Mouse (Mus musculus) kidney, embryonic 16.5 days (tissue): Measurements from ENCODE around the gene Col13a1. TPM values are rescaled to one million over a fixed set of nuclear protein-coding genes. Genes with fewer than 3 reads are reported as not detected.
A peak's percentile ranks its signal among the peaks of the same experiment; 100 is the strongest.

ENCODE experiments used
- ATAC-seq: fragments of 200-750 bp; cut with Nextera tagmentation; 2 replicates; pipeline ENCODE4 v1.8.0; 2017; ENCODE audit warnings: moderate TSS enrichment; ENCODE audit not compliant: low FRiP score, low TSS enrichment
- H3K27ac ChIP-seq: fragments of 300-500 bp; sonication (generic); 2 replicates; pipeline ENCODE4 v1.5.1; 2014; ENCODE audit warnings: low read length
- H3K27me3 ChIP-seq: fragments of 300-500 bp; sonication (generic); 2 replicates; pipeline ENCODE4 v1.6.1; 2014; ENCODE audit warnings: low read length, control low read depth, mixed read lengths; ENCODE audit not compliant: insufficient read depth
- H3K36me3 ChIP-seq: fragments of 300-500 bp; sonication (generic); 2 replicates; pipeline ENCODE4 v1.6.1; 2014; ENCODE audit warnings: low read length, control low read depth, mixed read lengths; ENCODE audit not compliant: insufficient read depth
- H3K4me1 ChIP-seq: fragments of 300-500 bp; sonication (generic); 2 replicates; pipeline ENCODE4 v1.6.1; 2014; ENCODE audit warnings: low read length, control low read depth, mixed read lengths; ENCODE audit not compliant: insufficient read depth
- H3K4me2 ChIP-seq: fragments of 300-500 bp; sonication (generic); replicated peaks from 2 replicates; pipeline ENCODE4 v1.6.1; 2014; ENCODE audit warnings: low read depth, low read length
- H3K4me3 ChIP-seq: fragments of 300-500 bp; sonication (generic); 2 replicates; pipeline ENCODE4 v1.5.1; 2014; ENCODE audit warnings: mild to moderate bottlenecking, low read length
- H3K9ac ChIP-seq: fragments of 300-500 bp; sonication (generic); replicated peaks from 2 replicates; pipeline ENCODE4 v1.6.1; 2014; ENCODE audit warnings: low read length
- H3K9me3 ChIP-seq: fragments of 300-500 bp; sonication (generic); 2 replicates; pipeline ENCODE4 v1.6.1; 2016; ENCODE audit warnings: low read length, control low read depth
- WGBS: fragments of 180-500 bp; shearing (Covaris S2); extraction: QIAGEN DNeasy Blood & Tissue Kit; methylation state at CpG from one replicate; pipeline ENCODE4 v1.1.7; 2014; 5-methylcytosine and 5-hydroxymethylcytosine counted together
- polyA plus RNA-seq: library from polyadenylated mRNA; unstranded; fragments of >200 nt; fragmentation: Nextera tagmentation; extraction: Ambion mirVana; gene quantifications from 2 replicates; pipeline ENCODE4 v1.2.1, GENCODE M21; 2015

Gene Col13a1
- polyA plus RNA-seq: 6.7 and 6.8 TPM in 2 replicates

DNA sequence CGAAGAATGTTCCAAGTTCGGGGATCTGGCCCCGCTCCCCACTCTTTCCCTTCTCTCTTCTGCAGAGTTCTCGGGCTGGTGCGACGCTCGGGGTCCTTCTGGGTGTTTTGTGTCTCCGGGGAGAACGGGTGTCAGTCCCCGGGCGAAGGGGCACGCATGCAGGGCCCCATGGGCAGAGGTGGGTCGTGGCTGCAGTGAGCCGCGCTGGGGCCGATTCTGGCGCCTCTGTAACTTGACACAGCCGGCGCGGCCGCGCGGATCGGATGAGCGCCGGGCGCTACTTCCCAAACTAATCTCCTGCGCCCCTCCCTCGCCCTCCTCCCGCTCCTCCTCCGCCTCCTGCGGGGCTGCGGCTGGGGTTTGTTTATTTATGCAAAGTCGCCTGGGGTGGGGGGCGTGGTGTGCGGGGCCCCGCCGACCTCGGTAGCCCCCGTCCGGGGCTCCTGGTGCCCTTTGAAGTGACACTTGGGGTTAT is at the start of gene Col13a1:
Gene Col13a1 (minus strand): TSS at position 243 of the 475 bp plus-strand sequence.
- peaks cover 19% of the 10 kb centered on the region for H3K27me3 ChIP-seq
- H3K36me3 ChIP-seq: no peaks in the 10 kb centered on the region
- 0 out of 2 replicates have a peak within 1 kb of the TSS, but pooled peaks have one; percentile 13 for H3K27ac ChIP-seq
- no peaks in the 10 kb centered on the region for H3K9me3 ChIP-seq
- peak within 1 kb of the TSS; percentile 56 for H3K4me3 ChIP-seq
- peak within 1 kb of the TSS; percentile 64 for H3K9ac ChIP-seq
- peak within 1 kb of the TSS; percentile 85 for H3K4me2 ChIP-seq
- peaks cover 31% of the 10 kb centered on the region for H3K4me1 ChIP-seq
- WGBS: under 1% methylated on average over 27 of the region's 41 CpGs
- peak; percentile 57 for ATAC-seq

DNA sequence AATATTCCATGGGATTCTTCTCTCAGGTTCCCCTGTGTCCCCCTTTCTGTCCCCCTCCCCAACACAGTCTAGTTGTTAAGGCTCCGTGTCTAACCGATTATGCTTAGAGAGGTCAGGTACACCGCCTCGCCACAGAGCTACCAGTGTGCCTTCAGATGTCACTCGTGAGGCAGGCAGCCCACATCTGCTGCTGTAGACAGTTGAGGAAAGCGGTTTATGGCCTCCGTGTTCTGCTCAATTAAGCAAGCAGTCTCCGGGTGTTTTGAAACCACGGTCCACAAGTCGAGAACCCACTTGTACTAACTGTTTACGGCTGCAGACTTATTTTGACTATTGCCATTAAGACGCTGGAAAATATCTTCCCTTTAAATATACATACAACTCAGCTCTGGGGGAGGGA is 48.8 kb upstream of the Col13a1 start:
- Histone ChIP-seq H3K4me2 (peak overlapping the region; percentile 10; the same call in 1 of the 2 replicates), H3K27me3 (peaks cover 4% of the 10 kb centered on the region; the same call in 1 of the 2 replicates)

DNA sequence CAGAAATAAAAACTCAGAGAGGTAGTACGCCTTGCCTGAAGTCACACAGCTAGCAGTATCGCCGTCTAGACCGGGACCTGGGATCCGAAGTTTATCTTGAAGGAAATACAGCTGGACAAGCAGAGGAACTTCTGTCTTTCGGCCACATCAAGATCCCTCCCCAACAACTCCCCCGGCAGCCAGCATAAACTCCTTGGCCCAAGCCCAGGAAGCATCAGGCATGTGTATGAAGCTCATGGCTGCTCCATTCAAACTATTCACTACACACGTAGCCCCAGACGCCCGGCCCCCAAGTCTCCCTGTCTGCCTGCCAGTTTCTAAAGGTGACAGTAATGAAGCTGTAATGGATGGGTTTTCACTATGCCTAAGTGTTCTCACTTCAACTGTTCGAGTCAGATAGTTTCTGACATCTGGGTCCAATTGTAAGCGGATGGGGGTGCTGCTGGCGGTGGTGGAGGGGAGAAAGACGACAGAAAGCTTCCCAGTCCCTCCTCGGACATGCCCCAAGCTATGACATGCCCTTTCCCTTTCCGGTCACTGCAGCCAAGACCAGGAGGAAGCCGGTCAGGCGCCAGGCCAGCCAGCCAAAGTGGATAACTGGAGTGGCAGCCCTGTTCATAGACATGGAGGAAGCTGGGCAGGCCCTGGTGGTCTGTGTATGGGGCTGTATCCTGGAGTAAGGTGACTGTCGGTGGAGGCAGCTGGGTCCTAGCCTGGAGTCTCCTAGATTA is 45.1 kb upstream of the Col13a1 start:
- Histone ChIP-seq H3K4me2 (no peak overlapping the region), H3K4me1 (peaks cover 35% of the 10 kb centered on the region), H3K4me3 (no peak overlapping the region), H3K27ac (no peak overlapping the region), H3K9ac (no peak overlapping the region), H3K9me3 (0 out of 2 replicates have a peak, but pooled peaks cover under 1% of the 10 kb centered on the region), H3K36me3 (no peaks in the 10 kb centered on the region), H3K27me3 (peaks cover 5% of the 10 kb centered on the region; the same call in 1 of the 2 replicates)
- ATAC-seq: no peak
- WGBS: 41% methylated on average over 19 of the region's 19 CpGs

More for the DNA sequence above, 48.8 kb upstream of the Col13a1 start:
- 0 out of 2 replicates have a peak, but pooled peaks have one; percentile 60 for ATAC-seq
- peaks cover 27% of the 10 kb centered on the region for H3K4me1 ChIP-seq
- H3K27ac ChIP-seq: no peak overlapping the region
- H3K36me3 ChIP-seq: no peaks in the 10 kb centered on the region
- no peak overlapping the region for H3K4me3 ChIP-seq
- no peak overlapping the region for H3K9ac ChIP-seq
- WGBS: 19% methylated on average over 12 of the region's 12 CpGs
- 0 out of 2 replicates have a peak, but pooled peaks cover 4% of the 10 kb centered on the region for H3K9me3 ChIP-seq

DNA sequence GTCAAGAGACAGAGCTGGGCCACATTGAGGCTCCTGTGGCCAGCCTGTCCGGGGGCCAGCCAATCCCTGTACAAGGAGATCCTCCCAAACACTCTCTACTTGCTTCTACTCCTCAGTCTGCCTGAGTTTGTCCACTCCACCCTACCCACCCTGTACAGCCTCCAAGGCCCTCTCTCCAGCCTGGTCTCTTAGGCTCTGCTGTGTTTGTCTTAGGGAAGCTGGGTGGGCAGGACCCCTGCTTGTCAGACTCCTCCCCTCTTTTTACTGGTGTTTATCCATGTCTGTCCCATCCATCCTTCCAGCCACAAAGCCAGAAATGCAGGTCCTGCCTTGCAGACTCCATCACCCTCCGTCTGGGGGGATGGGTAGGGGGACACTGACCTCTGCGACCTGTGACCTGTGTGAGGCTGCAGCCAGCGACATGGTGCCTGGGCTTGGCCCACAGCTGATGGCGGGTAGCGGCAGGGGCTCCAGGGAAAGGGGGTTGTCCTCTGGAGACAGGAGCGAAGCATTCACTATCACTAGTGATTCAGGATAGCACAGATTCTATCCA is 41.2 kb upstream of the Col13a1 start:
- Histone ChIP-seq H3K27ac (no peak overlapping the region), H3K9ac (no peak overlapping the region), H3K36me3 (no peaks in the 10 kb centered on the region), H3K9me3 (no peaks in the 10 kb centered on the region), H3K4me2 (no peak overlapping the region), H3K4me1 (peaks cover 31% of the 10 kb centered on the region), H3K27me3 (peaks cover 5% of the 10 kb centered on the region; the same call in 1 of the 2 replicates), H3K4me3 (no peak overlapping the region)
- ATAC-seq: no peak
- WGBS: 33% methylated on average over 7 of the region's 7 CpGs

DNA sequence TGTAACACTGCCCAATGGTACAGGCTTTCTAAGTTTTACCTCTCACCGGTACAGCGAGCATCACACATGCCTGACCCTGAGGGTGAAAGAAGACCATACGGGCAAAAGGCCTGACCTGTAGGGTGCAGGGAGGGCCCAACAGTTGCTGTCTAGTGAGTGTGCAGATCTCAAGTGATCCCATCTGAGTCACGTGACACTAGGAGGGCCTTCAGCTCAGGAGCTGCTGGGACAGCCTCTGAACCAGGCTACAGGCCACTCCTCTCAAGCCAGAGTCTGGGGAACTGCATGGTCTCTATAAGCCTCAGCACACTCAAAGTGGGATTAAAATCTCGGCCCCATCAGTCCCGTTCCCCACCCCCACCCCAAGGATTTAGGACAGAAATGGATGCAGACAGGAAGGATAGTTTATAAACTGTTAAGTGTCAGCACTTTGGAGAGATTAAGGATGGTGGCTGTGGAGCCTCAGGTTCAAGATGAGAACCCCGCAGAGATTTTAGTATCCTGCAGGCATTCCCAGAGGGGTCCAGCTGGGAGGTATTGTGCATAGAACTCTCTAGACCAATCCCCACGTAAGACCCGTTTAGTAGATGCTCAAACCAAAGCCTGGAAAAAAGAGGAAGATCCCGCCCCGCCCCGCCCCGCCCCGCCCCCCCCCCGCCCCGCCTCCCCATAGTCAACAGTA is 40.6 kb upstream of the Col13a1 start:
- no peaks in the 10 kb centered on the region for H3K36me3 ChIP-seq
- WGBS: 23% methylated on average over 16 of the region's 16 CpGs
- H3K4me1 ChIP-seq: peaks cover 31% of the 10 kb centered on the region
- peaks cover 5% of the 10 kb centered on the region; the same call in 1 of the 2 replicates for H3K27me3 ChIP-seq
- no peak for ATAC-seq
- no peak overlapping the region for H3K4me3 ChIP-seq
- no peaks in the 10 kb centered on the region for H3K9me3 ChIP-seq
- no peak overlapping the region for H3K9ac ChIP-seq
- H3K4me2 ChIP-seq: no peak overlapping the region
- H3K27ac ChIP-seq: no peak overlapping the region

DNA sequence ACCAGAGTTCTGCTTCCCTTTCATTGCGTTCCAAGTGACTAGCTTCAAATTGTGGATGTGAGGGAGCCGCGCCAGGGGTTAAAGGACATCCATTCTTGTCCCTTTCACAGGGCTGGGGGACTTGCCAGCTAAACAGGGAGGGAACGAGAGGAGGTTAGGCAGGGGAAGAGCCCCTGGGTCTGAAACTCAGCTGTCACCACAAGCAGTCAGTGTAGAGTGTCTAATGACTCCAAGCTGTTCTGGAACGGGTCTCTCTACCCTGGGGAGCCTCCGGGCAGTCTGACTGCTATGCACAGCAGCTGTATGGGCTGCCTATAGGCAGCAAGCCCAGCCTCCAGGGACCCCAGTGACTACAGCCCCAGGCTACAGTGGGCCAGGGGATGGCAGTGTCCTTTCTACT is 38.0 kb upstream of the Col13a1 start:
- Histone ChIP-seq H3K27me3 (no peaks in the 10 kb centered on the region), H3K36me3 (no peaks in the 10 kb centered on the region), H3K4me1 (peaks cover 11% of the 10 kb centered on the region; the same call in 1 of the 2 replicates), H3K9ac (no peak overlapping the region), H3K4me3 (no peak overlapping the region), H3K27ac (peak overlapping the region; percentile 28; the same call in 1 of the 2 replicates), H3K4me2 (no peak overlapping the region), H3K9me3 (no peaks in the 10 kb centered on the region)
- 23% methylated on average over 6 of the region's 6 CpGs for WGBS
- ATAC-seq: peak; percentile 90

DNA sequence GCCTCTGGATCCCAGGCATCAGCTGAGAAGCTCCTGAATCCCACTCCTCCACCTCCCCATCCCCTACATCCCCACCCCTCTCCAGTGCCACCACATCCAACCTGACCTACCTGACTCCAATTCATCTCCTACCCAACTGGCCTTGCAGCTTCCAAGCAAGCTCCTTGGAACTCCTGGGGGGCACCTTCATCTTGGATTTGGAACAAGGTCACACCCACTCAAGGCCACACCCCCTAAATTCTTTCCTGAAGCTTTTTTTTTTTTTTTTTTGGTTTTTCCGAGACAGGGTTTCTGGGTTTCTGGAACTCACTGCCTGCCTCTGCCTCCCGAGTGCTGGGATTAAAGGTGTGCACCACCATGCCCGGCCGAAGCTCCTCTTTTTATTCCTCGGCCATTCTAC is 34.3 kb upstream of the Col13a1 start:
- 0 out of 2 replicates have a peak, but pooled peaks cover 7% of the 10 kb centered on the region for H3K4me1 ChIP-seq
- ATAC-seq: no peak
- no peaks in the 10 kb centered on the region for H3K36me3 ChIP-seq
- no peak overlapping the region for H3K4me2 ChIP-seq
- no peak overlapping the region for H3K27ac ChIP-seq
- H3K4me3 ChIP-seq: no peak overlapping the region
- H3K27me3 ChIP-seq: no peaks in the 10 kb centered on the region
- no peak overlapping the region for H3K9ac ChIP-seq
- no peaks in the 10 kb centered on the region for H3K9me3 ChIP-seq
- 91% methylated on average over 5 of the region's 5 CpGs for WGBS

DNA sequence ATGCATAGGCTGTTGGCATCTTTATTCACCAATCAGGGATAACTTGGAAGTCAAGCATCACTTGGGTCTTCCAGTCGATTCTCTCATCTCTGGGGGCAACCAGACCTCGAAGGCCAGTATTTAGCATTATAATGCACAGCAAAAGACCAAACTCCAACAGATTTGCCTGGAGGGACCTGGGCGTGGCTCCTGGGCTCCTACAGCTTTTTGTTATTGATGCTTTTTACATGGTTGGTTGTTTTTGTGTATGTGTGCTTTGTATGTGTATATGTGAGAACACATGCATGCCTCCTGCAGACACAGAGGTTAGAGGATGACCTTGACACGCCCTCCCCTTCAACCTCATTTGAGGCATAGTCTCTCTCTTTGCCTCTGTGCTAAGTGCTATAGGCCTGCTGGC is 33.5 kb upstream of the Col13a1 start:
- no peak for ATAC-seq
- H3K4me3 ChIP-seq: no peak overlapping the region
- H3K27ac ChIP-seq: no peak overlapping the region
- no peak overlapping the region for H3K9ac ChIP-seq
- peaks cover 3% of the 10 kb centered on the region; the same call in 1 of the 2 replicates for H3K4me1 ChIP-seq
- no peaks in the 10 kb centered on the region for H3K36me3 ChIP-seq
- H3K27me3 ChIP-seq: no peaks in the 10 kb centered on the region
- WGBS: 76% methylated on average over 4 of the region's 4 CpGs
- H3K9me3 ChIP-seq: no peaks in the 10 kb centered on the region
- no peak overlapping the region for H3K4me2 ChIP-seq

DNA sequence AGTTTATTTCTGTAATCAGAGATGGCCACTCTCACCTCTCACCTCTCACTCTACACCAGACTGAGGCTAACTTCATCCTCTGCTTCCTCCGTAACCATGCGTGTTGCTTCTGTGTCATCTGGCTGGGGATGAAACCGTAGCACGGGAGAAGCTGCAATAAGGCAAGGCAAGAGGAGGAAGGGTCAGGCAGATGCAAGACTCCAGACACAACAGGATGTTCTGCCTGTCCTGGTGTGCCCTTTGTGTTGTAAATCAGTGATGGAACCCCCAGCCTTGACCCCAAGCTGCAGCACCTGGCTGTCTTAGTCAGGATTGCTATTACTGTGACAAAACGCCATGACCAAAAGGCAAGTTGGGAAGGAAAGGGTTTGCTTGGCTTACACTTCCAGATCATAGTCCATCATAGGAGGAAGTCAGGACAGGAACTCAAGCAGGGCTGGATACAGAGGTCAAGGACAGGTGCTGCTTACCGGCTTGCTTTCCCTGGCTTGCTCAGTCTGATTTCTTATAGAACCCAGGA is 31.1 kb upstream of the Col13a1 start:
- no peaks in the 10 kb centered on the region for H3K36me3 ChIP-seq
- H3K4me1 ChIP-seq: no peaks in the 10 kb centered on the region; the same call in 1 of the 2 replicates
- H3K27me3 ChIP-seq: no peaks in the 10 kb centered on the region
- no peak overlapping the region for H3K4me3 ChIP-seq
- no peak for ATAC-seq
- H3K27ac ChIP-seq: no peak overlapping the region
- H3K4me2 ChIP-seq: no peak overlapping the region
- 34% methylated on average over 6 of the region's 6 CpGs for WGBS
- H3K9ac ChIP-seq: no peak overlapping the region
- no peaks in the 10 kb centered on the region for H3K9me3 ChIP-seq
